Mouse (Mus musculus) skeletal muscle tissue, adult 2 months (tissue): ENCODE measurements around the gene Izumo1r.
A peak's percentile ranks its signal among the peaks of the same experiment; 100 is the strongest.
"Not testable (repeated sequence)": the region's sequence is repeated elsewhere in the genome, so short reads cannot be mapped to it uniquely, and the experiment has no call there.

Experiments used
- DNase-seq: peaks from one replicate; pipeline ENCODE4 v3.0.0-alpha.2; 2012; ENCODE audit warnings: low read depth, low spot score

The Izumo1r gene

DNA sequence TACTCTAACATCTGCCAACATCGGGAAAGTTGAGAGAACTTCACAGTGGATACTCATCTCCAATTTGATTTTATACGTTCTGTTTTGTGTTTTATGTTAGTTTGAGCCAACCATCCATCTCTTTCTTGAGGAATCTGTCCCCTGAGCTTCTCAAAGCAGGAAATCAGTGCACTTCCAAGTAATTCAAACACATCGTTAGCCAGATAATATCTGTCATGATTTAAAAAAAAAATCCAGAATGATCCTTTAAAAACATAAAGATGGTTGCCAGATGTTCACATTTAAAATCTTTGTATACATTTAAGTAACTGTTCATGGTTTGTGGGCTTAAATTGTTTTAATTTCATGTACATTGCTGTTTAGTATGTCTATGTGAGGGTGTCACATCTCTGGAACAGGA is 2.2 kb upstream of the Izumo1r start:
- DNase-seq: no peak

DNA sequence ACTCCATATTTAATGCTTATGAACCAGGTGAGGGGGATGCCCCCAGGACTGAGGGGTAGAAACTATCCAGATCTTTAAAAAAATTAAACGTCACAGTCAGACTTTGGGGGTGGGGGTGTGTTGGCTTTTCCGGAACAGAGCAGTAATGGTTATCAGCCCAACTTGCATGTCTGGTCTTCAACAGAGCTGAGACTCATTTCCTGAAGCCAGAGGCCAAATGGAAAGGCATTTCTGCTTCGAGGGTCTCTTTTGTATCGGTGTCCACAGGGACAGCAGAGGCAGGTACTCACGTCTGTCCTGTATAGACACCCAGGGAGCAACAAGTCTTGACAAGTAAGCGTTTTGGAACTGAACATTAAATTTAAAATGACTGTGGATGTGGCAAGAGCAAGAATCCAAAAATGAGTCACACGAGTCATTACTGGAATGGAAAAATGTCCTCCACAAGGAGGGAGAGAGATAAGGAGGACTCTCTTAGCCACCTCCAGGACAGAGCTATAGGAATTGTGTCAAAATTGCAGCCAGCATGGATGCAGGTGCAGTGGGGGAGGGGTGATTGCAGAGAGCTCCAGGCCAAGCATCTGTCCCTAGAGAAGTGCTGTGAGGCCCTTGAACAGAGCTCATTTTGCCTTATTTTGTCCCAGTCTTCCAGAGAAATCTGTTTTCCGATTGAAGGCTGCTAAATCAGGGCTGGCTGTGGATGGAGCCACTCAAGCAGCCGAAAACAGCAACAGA is 1.2 kb upstream of the Izumo1r start:
- DNase-seq: no peak

DNA sequence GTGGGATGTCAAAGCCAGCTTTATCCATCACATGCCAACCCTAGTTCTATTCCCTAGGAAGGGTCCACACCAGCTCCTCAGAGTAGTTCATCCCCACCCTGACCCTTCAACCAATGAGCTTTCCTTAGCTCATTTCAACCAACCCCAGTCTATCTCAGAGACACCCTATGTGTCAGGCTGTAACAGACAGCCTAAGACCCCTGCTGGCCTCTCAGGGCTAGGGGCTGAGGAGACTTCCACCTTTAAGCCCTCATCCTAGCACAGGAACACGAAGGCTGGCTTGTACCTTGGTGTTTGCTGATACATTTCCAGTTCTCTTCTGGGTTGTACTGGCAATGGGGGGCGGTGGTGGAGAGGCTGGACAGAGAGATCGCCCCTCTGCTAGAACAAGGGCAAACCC is 743 bp downstream of the Izumo1r start:
- no peak for DNase-seq

DNA sequence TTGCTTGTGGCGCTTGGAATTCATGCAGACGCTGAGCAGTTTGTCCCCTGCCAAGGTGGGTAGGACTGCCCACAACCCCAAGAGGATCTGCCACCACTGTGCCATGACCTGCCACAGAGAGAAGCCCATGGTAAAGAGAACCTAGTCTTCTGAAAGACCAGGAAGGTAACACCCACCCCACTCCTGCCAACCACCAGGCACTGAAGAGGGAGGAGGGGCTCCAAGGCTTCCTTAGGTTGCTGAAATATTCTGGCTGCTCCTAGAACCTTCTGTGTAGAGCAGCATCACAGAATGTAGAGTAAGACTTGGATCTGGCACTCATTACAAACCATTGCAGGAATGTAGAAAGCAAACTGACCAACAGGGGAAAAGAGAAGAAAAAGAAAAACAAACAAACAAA is 1.3 kb downstream of the Izumo1r start:
- DNase-seq: no peak

DNA sequence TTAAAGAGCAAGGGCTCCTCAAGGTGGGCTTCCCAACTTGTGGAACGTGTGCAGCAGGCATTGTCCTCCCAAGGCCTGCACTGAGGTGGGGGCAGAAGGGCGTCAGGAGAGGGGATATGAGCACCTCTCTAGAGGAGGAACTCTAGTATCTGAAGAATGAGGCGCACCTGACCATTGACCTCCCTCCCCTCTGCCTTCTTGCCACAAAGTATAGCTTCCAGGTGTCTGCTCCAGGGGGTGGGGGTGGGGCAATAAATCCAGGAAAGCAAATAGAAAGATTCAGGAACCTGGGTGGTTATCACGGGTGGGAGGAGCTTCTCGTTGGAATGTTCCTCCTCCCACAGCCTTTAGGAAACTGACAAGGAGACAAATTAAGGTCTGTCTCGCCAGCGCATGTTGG is 2.0 kb downstream of the Izumo1r start:
- DNase-seq: no peak

DNA sequence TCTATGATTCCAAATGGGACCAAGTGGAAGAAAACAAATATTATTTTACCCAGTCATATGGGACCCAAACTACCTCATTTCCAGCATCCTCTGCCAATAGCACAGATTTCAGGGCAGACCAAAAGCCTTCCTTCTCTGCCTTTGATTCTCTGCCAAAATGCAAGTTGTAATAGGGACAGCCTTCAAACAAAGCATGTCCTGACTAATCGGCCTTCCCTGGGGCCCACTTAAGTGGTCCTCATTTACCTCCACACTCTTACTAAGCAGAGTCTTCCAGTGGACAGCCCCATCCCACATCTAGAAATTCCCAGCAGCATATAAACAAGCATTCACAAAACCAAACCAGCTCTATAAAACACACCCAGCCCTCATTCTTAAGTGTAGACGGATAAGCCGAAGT is 6.6 kb downstream of the Izumo1r start:
- no peak for DNase-seq

DNA sequence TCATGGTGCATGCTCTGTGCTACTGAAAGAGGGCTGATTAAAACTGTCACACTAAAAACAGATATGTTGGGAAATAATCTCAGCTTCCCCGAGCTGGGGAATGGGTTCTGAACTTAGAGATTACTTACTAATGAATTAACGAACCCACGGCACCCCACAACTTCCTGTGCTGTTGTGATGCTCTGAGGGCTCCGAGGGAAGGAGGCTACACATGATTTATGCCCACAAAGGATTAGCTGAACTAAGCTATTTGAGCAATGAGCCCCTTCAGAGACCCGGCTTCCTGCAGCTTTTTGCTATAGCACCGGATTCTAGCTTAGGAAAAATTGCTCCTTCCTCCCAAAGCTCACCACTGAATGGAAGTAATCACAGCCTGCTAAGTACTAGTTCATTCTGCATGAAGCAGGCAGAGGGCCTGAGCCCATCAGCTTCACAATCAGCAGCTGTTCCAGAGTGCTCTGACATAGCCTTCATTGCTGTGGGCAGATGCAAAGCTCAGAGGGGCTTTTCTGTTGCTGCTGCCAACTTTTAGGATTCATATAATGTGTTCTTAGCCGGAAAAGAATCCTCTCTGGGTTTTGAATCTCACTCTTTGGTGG is 8.4 kb downstream of the Izumo1r start:
- DNase-seq: no peak

DNA sequence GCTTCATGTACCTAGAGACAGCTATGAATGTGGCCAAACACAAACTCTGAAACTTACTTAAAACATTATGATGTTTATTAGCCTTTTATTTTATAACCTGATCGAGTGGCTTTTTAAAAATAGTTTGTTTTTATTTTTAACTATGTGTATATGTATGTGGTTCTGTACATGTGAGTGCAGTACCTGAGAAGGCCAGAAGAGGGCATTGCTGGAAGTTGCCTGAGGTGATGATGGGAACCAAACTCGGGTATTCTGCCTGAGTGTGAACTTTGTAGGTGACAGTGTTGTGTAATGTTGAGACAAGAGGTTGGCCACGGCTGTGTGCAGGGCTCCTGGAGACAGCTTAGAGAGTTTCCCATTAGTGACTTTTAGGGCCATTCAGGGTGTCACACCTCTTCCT is 9.1 kb downstream of the Izumo1r start:
- no peak for DNase-seq

DNA sequence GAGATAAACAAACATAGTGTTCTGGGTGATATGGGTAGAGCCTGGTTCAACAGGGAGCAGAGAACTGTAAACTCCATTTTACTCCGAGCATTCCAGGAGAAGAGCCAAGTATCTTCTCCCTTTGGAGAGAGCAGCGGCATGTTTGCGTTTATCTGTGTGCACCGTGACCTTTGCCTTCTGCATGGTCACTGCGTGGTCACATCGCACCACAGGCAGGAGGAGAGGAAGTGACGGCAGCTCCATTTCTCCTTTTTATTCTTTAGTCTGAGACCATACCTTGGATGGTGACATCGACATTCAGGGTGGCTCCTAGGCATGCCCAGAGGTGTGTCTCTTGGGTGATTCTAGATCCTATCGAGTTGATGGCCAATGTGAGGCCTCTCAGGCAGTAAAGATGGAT is 10.4 kb downstream of the Izumo1r start:
- DNase-seq: no peak

DNA sequence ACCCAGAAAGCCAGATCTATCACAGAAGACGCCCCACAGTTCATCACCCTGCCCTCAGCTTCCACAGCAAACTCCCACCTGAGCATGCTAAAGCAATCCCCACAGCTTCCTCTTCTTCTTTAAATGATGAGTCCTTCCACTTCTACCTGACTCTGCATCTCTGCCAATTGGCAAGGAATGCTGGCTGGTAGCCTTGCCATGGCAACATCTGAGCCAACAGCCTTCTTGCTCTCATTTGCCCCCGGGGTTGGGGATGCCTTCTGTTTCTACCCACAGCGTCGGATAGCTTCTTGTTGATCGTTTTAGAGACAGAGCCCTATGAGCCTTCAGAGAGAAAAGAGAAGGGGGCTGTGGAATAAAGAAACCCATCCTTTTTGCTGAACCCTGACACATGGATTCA is 11.9 kb downstream of the Izumo1r start:
- no peak for DNase-seq

DNA sequence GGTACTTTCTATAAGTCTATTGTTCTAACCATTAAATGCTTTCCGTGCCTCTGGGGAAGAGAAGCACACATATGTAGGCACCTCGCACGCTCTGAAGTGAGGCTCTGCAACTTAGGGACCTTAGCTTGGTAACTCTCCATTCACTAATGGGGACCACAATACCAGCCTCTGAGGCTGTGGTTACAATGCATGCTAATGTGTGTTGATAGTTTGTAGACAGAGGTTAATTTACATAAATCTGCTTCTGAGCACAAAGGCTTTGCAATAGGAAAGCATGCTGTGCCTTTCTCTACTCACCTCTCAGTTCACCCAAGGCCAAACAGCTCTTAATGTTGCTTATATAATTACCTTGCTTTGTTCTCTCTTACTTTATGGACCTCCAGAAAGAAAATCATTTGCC is 13.1 kb downstream of the Izumo1r start:
- no peak for DNase-seq

DNA sequence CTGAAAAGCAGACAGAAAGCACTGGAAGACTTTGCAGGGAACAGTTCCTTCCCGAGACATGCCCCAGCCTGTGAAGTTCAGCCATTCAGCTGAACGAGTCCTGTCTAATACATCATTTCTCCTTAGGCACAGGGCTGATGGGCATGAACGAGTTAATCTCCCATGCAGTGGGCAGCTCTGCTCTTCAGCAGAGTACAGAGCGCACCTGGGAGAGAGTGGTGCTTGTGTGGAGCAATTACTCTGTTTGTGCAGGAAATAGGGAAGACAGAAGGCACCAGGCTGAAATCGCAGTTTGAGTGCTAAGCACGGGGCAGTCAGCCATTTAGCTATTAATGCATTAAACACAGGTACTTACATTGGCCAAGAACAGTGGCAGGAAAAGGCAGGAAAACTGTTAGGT is 15.1 kb downstream of the Izumo1r start:
- DNase-seq: no peak

DNA sequence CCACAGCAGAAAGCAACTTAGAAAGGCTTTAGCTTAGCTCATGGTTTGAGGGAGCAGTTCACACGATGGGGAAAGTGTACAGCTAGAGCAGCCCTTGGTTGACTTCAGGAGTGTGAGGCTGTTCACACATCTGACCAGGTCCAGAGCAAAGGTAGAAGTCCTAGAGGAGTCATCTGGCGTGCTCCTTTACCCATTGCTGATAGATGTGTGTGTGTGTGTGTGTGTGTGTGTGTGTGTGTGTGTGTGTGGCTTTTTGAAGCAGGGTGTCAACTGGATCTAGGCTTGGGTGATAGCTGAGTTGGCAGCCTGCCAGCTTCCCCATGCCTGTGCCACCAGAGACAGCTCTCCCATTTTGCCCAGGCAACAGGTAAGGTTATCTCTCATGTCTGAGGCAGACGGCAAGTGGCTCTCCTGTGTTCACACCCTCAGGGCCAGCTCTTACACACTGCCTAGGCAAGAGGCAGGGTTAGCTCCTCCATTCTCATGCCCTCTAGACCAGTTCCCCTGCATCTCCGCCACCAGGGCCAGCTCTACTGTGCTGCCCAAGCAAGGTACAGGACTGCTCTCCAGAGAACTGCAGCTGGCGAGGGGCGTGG is 15.9 kb downstream of the Izumo1r start:
- DNase-seq: no peak

DNA sequence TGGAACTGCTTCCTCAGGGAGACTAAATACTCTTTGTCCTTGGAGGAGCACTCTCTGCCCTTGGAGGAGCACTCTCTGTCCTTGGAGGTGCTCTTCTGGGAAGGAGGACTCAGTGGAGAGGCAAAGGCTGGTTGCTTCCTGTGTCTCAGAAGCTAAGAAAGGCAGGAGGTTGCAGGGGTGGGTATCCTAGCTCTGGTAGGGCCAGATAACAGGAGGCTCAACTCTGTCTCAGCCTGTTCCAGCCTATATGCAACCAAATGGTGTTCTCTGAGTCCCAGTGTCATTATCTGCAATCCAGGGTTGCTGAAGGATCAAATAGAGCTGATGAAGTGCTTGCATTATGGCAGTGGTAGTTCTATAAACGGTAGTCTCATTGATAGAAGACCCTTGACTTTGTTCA is 17.8 kb downstream of the Izumo1r start:
- DNase-seq: no peak

DNA sequence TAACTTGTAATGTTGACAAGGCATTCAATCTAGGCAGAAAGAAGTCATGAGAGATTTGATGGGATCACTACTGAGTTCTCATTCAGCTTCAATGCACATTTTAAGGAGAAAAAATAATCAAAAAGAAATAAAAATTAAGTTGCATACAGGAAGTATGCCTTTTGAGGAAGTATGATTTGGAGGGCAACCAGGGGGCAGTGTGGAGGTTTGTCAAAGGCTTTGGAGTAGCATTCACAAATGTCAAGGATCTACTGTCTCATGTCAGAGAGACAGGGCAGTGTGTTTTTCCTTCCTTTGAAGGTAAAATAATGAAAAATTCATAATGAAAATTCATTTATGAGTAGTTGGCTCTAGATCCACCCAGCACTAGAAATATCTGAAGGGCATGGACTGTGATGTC is 18.6 kb downstream of the Izumo1r start:
- DNase-seq: no peak

DNA sequence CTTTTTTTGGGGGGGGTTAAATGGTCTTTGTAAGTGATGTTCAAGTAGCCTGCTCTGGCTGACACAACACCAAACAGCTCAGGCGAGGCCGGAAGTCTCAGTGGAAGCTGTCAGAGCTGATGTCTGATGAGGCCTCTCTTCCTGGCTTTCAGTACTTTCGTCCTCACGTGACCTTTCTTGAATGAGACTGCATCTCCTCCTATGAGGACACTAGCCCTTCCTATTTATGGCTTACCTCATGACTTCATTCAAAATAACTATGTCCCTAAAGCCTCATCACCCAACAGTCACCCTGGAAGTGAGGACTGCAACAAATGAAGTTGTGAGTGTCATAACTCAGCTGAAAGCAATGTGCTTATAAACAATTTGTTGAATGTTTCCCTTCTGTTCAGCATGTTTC is 19.1 kb downstream of the Izumo1r start:
- peak; percentile 23 for DNase-seq

DNA sequence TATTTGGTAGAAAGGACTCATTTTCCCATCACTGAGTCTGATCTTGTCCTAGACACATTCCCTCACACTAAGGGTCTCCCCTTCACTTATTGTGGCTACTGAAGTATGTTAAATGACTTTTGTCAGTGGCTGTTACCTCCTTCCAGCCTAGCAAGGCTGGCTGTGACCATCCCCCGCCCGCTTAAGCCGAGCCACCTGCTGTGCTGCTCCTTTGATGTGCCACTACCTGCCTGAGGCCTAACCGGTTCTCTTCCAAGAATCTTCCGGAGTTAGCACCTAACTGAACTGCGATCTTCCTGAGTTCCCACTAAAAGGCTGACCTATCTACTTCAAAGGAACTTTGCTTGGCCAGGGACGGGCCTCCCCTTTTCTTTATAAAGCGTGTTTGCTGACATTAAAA is 27.2 kb downstream of the Izumo1r start:
- DNase-seq: not testable (repeated sequence)

DNA sequence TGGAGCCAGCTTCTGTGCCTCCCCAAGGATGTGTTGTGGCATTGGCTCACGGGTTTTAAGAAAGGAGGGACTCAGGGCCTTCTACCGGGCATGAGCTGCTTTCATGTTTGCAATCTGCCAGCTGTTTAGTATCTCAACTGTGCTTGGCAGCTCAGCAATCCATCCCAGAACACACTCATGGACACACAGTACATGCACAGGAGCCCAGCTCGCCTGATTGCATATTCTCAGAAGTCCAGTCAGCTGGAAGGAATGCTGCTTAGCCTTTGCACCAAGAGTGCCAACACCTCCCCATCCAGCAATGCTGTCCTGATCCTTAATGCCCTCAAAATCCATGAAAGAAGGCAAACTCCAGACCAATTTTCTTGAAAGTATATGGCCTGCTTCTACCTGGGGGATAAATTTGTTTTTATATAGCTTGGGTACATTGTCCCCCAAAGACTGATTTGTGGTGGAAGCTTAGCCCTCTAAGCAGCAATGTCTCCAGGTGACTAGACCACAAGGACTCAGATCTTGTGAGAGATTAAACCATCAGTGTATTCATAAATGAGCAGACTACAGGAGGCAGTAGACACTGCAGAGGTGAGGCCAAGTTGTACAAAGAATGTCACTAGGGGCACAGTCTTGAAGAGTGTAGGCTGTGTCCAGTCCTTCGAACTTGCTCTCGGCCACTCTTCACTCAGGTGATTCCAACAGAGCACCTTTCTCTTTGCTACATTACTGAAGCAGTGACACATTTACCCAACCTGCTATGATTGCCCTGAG is 27.8 kb downstream of the Izumo1r start:
- DNase-seq: no peak

DNA sequence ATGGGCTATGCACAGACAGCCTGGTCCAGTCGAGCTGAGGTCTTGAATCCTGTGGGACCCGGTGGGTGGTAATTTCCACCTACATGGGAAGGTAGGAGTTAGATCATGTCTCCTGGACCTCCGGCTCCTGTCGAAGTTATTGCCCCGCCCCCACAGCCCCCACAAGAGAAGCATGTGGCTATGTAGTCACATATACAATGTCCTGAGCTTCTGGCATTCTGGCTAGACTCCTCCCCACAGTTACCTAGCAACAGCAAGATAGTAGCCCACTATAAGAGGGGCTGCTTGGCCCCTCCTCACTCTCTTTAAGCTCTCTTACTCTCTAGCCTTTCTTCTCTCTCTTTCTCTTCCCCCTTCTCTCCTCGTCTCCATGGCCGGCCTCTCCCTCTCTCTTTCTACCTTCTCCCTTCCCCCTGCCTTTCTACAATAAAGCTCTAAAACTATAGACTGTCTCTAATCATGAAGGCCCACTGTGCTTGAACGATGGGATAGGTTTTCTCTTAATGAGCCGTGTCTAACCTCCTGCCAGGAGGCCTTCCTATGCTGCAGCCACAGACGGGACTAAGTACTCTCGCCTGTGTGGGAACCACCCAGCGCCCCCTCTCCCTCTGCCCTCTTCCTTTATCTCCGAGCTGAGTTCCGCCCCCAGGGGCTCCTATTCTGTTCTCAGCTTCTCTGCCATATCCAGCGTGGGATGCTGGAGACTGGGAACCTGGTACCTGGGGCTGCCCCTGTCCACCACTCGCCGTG is 31.4 kb downstream of the Izumo1r start:
- no peak for DNase-seq

DNA sequence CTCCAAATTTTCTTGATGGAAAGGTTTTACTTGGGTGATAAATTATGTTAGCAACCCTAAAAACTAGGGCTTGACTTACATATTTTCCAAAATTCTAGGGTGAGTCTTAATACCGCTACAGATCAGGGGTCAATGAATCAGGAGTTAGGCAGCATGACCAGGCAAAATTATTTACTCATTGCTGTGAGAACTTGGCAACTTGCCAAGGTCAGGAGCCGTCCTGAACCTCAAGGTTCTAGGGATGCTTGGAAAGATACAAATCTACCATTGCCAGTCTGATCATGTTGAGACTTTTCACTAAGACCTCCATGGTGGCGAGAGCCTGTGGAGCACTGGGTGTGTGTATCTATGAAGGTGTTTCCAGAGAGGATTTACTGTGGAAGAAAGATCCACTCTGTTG is 32.2 kb downstream of the Izumo1r start:
- no peak for DNase-seq

DNA sequence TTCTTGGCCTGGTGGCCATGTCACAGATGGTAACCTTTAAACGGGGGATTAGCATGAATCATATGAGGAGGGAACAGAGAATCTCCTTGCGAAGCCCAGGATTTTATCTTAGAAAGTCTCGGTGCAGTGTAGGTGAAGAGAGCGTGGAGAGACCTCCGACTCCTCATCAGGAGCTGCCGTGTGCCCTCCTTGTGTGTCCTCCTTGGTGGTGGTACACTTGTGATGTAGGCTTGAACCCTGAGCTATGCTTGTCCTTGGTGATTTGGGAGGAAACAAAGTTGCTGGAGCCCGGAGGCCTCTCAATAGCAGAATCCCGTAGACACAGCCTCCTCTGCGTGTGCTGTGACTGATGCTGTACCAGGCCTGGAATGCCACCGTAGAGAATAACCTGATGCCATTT is 32.9 kb downstream of the Izumo1r start:
- DNase-seq: no peak

DNA sequence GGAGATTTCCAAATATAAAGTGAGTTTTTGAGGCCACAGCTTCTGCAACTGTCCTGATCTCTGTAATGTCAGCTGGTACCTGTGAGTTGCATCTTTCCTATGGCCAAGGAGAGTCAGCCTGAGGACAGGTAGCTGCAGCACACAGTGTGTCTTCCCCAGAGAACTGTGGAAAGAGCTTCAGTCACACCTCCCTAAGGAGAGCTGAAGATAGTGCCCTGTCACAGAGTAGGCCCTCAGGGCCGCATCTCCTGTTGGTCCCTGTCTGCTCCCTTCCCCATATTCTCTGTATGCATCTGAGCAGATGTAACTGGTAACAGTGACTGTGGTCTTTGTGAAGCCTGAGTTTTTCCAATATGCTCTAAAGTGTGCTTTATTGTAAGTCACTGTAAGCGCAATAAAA is 33.4 kb downstream of the Izumo1r start:
- DNase-seq: no peak
